Mouse (Mus musculus) spleen, adult 2 months (tissue): ENCODE results near the gene Pirb. TPM values are rescaled to one million over a fixed set of nuclear protein-coding genes. Genes with fewer than 3 reads are reported as not detected.

Experiments used
- DNase-seq, 2 experiments: peaks; one replicate each; pipeline versions ENCODE4 v3.0.0 to v3.0.0-alpha.2; 2012 to 2021; ENCODE audit warnings: low spot score in 2 of 2, low read depth in 1 of 2
- H3K27ac ChIP-seq: fragments of 200-500 bp; 2 replicates; pipeline ENCODE4 v1.5.1; 2012; ENCODE audit warnings: low read length, inconsistent platforms; ENCODE audit not compliant: insufficient read depth
- H3K27me3 ChIP-seq: fragments of 200-500 bp; 2 replicates; pipeline ENCODE4 v1.6.1; 2012; ENCODE audit warnings: mild to moderate bottlenecking, moderate library complexity, low read length, inconsistent platforms; ENCODE audit not compliant: control insufficient read depth, insufficient read depth
- H3K36me3 ChIP-seq: fragments of 200-500 bp; 2 replicates; pipeline ENCODE4 v1.6.1; 2012; ENCODE audit warnings: mild to moderate bottlenecking, low read length, inconsistent platforms; ENCODE audit not compliant: control insufficient read depth, insufficient read depth
- H3K4me1 ChIP-seq: fragments of 200-500 bp; 2 replicates; pipeline ENCODE4 v1.6.1; 2011; ENCODE audit warnings: inconsistent platforms; ENCODE audit not compliant: control insufficient read depth, insufficient read depth, insufficient read length
- H3K4me3 ChIP-seq: fragments of 200-500 bp; 2 replicates; pipeline ENCODE4 v1.5.1; 2011; ENCODE audit warnings: mild to moderate bottlenecking, inconsistent platforms; ENCODE audit not compliant: insufficient read depth, insufficient read length; ENCODE audit errors: extremely low read depth
- CTCF ChIP-seq: fragments of 200-500 bp; IDR thresholded peaks from 2 replicates; pipeline ENCODE4 v1.5.1; 2011; ENCODE audit warnings: mild to moderate bottlenecking, inconsistent platforms; ENCODE audit not compliant: insufficient read depth, insufficient read length, insufficient replicate concordance; ENCODE audit errors: extremely low read depth
- POLR2A ChIP-seq: fragments of 200-500 bp; IDR thresholded peaks from 2 replicates; pipeline ENCODE4 v1.6.1; 2011; ENCODE audit warnings: low read depth, low read length, inconsistent platforms
- WGBS: fragments of 180-500 bp; shearing (Covaris S2); methylation state at CpG from one replicate; pipeline ENCODE4 v1.1.7; 2018; 5-methylcytosine and 5-hydroxymethylcytosine counted together
- polyA plus RNA-seq: library from polyadenylated mRNA; depleted of rRNA; stranded (reverse); fragments of >200 nt; gene quantifications from 2 replicates; pipeline ENCODE4 v1.2.3, GENCODE M21; 2012

Gene Pirb
- polyA plus RNA-seq, 1 experiment = 51.9 TPM

DNA sequence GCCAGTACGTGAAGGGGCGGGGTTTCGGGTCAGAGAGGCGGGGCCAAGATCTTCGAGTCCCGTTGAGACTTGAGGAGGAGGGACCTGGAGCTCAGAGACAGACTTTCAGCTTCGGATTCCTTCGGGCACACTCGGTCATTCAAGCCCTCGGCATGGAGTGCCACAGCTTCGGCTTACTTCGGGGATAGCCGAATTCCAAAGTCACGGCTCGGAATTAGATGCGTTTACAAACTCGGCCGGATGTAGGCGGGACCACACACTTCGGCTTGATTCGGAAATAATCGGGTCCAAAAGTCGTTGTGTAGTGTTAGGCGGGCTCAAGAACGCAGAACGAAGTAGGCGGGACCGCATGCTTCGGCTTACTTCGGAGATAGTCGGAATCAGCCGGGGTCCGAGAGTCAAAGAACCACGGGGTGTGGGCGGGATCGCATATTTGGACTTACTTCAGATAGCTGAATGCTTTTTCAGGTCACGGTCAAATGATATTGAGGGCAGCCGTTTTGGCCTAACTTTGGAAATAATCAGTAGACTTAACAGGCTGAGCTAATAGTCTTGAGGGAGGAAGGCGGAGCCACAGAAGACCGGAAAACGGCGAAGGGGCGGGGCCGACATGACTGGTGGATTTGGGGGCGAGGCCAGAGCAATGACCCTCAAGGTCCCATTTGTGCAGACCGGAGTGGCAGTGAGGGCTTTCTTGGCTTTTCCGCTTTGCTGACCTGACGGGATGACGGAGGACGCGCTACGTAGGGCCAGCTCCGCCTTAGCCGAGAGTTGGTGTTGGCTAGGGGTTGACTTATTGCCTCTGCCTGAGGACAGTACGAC lies 27.0 kb downstream of the Pirb start, which contains the start of gene Mboat7:
Gene Mboat7, minus strand, starts transcription at position 537 of the 822 bp plus-strand sequence.
- H3K27ac ChIP-seq = peak within 1 kb of the TSS; percentile 92

DNA sequence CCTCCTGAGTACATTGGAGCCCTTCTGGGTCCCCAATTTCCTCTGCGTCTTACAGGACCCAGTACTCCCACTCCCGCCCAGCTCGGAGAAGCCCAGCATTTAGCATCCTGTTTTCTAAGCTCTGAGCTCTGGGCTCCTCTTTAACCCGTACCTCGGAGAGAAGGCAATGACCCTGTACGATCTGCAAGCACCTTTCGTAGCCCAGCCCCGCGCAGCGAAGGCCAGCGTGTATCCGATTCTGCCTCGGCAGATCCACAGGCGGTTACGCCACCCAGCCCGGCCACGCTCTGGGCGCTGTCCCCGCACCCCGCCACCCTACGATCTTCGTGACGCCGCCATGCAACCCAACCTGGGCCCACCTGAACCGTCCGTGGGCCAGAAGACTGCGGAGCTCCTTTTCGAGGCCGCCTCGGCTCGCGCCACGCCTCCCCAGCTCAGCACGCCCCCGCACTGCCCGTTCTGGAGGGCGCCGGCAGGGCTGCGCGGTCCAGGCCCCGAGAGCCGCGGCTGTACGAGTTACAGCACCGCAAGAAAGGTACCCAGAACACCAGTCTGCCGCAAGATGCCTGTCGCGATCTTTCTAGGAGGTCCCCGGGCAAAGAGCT lies 27.7 kb downstream of the Pirb start, which contains the start of gene Tsen34:
Gene Tsen34, plus strand, starts transcription at position 482 of the 605 bp plus-strand sequence.
- Histone ChIP-seq H3K36me3 (peaks cover 8% of the 10 kb centered on the region), H3K27me3 (no peaks in the 10 kb centered on the region), H3K27ac (peak within 1 kb of the TSS; percentile 92), H3K4me1 (peaks cover 6% of the 10 kb centered on the region; the same call in 1 of the 2 replicates), H3K4me3 (peak within 1 kb of the TSS; percentile 72)
- DNase-seq = no peak
- TF ChIP-seq POLR2A (no peak), CTCF (0 out of 2 replicates have a peak, but pooled peaks have one; percentile 13)
- WGBS = under 1% methylated on average over 49 of the region's 49 CpGs

More for the DNA sequence above, 27.0 kb downstream of the Pirb start, which contains the start of gene Mboat7:
- peak; percentile 95 to 97 for DNase-seq
- under 1% methylated on average over 55 of the region's 55 CpGs for WGBS
- Histone ChIP-seq H3K4me1 (peaks cover 6% of the 10 kb centered on the region; the same call in 1 of the 2 replicates), H3K4me3 (peak within 1 kb of the TSS; percentile 72), H3K27me3 (no peaks in the 10 kb centered on the region), H3K36me3 (peaks cover 8% of the 10 kb centered on the region)
- TF ChIP-seq CTCF (no peak), POLR2A (peak; percentile 87; the same call in 1 of the 2 replicates)

DNA sequence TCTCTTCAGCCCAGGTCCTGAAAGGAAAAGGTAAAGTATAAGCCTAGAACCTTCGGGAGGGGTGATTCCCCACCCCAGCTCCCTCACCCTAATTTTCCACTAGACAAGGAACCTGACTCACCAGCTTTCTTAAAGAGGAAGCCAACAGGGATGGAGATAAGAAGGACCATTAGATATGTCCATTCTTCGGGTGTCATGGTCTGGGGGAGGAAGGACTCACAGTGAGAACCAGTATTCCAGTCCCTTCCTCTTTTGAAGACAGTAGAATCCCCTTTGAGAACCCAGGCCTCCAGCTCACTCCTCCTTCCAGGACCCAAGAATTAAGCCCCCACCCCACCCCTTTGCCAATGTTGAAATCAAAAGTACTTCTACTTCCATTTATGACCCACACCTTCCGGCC lies 28.3 kb downstream of the Pirb start:
- no peak for TF ChIP-seq POLR2A
- TF ChIP-seq CTCF = no peak
- Histone ChIP-seq H3K27ac (no peak overlapping the region), H3K27me3 (no peaks in the 10 kb centered on the region), H3K36me3 (peaks cover 8% of the 10 kb centered on the region), H3K4me1 (peaks cover 6% of the 10 kb centered on the region; the same call in 1 of the 2 replicates), H3K4me3 (peak overlapping the region; percentile 72)
- WGBS = 8% methylated on average over 3 of the region's 3 CpGs
- no peak for DNase-seq

DNA sequence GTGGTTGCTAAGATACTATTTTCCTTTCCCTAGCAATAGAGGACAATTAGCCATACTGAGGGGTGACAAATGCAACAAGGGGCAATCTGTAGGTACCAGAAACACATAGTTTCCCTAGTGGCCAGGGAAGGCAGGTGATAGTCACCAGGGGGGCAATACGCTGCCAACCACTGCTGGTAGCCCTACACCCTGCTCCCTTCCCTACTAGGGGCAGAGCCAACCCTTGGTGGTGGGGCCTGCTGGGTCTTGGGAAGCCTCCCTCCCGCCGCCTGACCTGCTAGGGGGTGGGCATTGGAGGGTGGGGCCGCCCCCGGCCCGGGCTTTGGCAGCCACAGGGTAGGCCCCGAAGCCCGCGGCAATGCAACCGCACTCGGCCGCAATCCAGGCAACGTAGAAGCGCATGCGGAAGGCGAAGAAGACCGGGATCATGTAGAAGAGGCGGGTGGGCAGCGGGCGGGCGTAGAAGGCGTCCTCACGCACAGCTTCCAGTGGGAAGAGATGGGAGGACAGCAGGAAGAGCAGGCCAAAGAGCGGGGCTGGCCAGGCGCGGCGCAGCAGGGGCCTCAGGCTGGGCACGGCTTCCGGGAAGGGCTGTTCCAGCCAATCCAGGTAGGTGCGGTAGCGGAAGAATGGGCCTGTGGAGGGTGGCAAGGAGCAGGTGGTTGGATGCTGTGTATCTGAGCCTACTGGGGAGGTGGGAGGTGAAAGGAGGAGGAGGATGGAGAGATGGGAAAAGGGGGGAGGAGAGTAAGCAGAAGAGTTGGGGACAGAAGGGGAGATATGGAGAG lies 34.6 kb downstream of the Pirb start:
- Histone ChIP-seq H3K36me3 (peaks cover 24% of the 10 kb centered on the region), H3K27ac (no peak overlapping the region), H3K4me1 (no peaks in the 10 kb centered on the region), H3K27me3 (no peaks in the 10 kb centered on the region), H3K4me3 (no peak overlapping the region)
- 94% methylated on average over 30 of the region's 31 CpGs for WGBS
- TF ChIP-seq POLR2A = no peak
- TF ChIP-seq CTCF = no peak
- no peak for DNase-seq

DNA sequence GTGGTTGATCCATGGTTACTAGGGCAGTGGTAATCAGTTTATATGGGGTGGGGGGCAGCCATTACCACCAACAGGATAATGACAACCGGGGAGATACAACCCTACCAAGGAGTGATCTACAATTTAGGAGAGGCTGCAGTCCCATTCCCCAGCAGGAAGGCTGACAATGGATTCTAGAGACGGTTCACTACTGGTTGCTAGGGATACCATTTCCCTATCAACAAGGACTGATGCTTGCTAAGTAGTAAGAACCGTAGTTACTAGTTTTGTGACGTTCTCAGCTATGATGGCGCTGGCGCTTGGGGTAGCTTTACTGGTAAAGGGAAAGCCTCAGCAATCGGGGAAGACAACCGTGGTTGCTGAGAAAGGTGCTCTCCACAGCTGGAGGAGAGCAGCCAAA lies 35.5 kb downstream of the Pirb start:
- WGBS = 95% methylated on average over 8 of the region's 8 CpGs
- Histone ChIP-seq H3K36me3 (peaks cover 24% of the 10 kb centered on the region), H3K4me3 (no peak overlapping the region), H3K4me1 (no peaks in the 10 kb centered on the region), H3K27me3 (no peaks in the 10 kb centered on the region), H3K27ac (no peak overlapping the region)
- no peak for DNase-seq
- TF ChIP-seq CTCF (no peak), POLR2A (no peak)

DNA sequence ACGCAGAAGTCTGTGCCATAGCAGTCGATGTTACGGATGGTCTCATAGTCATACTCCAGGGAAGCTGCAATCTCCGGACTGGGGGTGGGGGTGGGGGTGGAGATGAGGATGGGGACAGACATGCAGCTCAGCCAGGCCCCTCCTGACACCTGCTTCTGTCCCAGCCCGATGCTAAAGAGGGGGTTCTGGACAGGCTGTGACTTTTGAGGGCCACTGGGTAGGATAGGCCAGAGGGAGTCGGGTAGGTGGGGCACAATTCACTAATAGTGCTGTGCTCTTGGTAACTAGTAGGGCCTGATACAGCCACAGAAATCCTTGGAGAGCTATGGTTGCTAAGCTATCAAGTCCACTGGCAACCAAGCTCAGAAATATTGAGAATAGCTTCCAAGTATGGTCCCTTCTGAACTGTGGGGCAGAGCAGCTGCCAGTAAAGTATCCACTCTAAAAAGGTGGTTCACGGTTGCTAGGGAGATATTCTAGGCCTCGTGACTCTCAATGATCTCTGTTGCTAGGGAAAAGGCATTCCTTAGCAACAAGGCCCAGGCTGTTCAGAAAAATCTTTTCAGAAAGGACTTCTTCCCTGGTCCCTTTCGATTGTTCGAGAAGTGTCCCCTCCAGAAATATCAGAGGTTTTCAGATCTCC lies 36.2 kb downstream of the Pirb start:
- peaks cover 24% of the 10 kb centered on the region for H3K36me3 ChIP-seq
- no peak overlapping the region for H3K27ac ChIP-seq
- 95% methylated on average over 10 of the region's 10 CpGs for WGBS
- DNase-seq = no peak
- H3K4me1 ChIP-seq = no peaks in the 10 kb centered on the region
- H3K4me3 ChIP-seq = no peak overlapping the region
- TF ChIP-seq POLR2A (no peak), CTCF (no peak)
- no peaks in the 10 kb centered on the region for H3K27me3 ChIP-seq
